Mouse (Mus musculus) ES-E14 (cell line): ENCODE measurements at regions not wholly inside any gene's neighbourhood (a gene's known extent, or its start where the extent isn't known, plus 50 kb on each side); places are given as distances from the start of the nearest gene placed in this dataset.

ENCODE experiments used
- DNase-seq: peaks from one replicate; pipeline ENCODE4 v3.0.0-alpha.2; 2013; ENCODE audit warnings: low read depth, low spot score
- H3K27ac ChIP-seq: 2 replicates; pipeline ENCODE4 v1.5.1; 2012; ENCODE audit warnings: low read depth, mild to moderate bottlenecking, low read length, moderate library complexity, mixed read lengths; ENCODE audit not compliant: poor library complexity, insufficient read depth, severe bottlenecking
- H3K36me3 ChIP-seq: 2 replicates; pipeline ENCODE4 v1.6.1; 2012; ENCODE audit warnings: mild to moderate bottlenecking, low read length, moderate library complexity, mixed read lengths; ENCODE audit not compliant: control insufficient read depth, poor library complexity, insufficient read depth, severe bottlenecking
- H3K4me1 ChIP-seq, 2 experiments: fragments of 150-350 bp in 1 of 2; sonication (generic) in 1 of 2; 2 replicates each; pipeline ENCODE4 v1.6.1; 2012; ENCODE audit warnings: low read length in 2 of 2, mild to moderate bottlenecking in 1 of 2, mixed read lengths in 1 of 2; ENCODE audit not compliant: control insufficient read depth in 2 of 2, insufficient read depth in 2 of 2, poor library complexity in 1 of 2
- H3K4me3 ChIP-seq, 2 experiments: fragments of 150-350 bp in 1 of 2; sonication (generic) in 1 of 2; 2 replicates each; pipeline ENCODE4 v1.5.1; 2012; ENCODE audit warnings: low read length in 2 of 2, low read depth in 1 of 2, mild to moderate bottlenecking in 1 of 2, mixed read lengths in 1 of 2; ENCODE audit not compliant: insufficient read depth in 1 of 2, poor library complexity in 1 of 2, severe bottlenecking in 1 of 2
- H3K9ac ChIP-seq: 2 replicates; pipeline ENCODE4 v1.6.1; 2012; ENCODE audit warnings: low read depth, mild to moderate bottlenecking, low read length, mixed read lengths; ENCODE audit not compliant: poor library complexity, insufficient read depth, severe bottlenecking
- H3K9me3 ChIP-seq: fragments of 150-350 bp; sonication (generic); 2 replicates; pipeline ENCODE4 v1.6.1; 2012; ENCODE audit warnings: low read depth, mild to moderate bottlenecking, low read length; ENCODE audit not compliant: control insufficient read depth, insufficient read depth
- CHD2 ChIP-seq: IDR thresholded peaks from 2 replicates; pipeline ENCODE4 v1.6.1; 2014; ENCODE audit warnings: mild to moderate bottlenecking, low read depth, low read length, inconsistent platforms
- HCFC1 ChIP-seq: IDR thresholded peaks from 2 replicates; pipeline ENCODE4 v1.6.1; 2012; ENCODE audit warnings: low read length, inconsistent platforms, borderline replicate concordance; ENCODE audit not compliant: insufficient read depth
- MAFK ChIP-seq: IDR thresholded peaks from 2 replicates; pipeline ENCODE4 v1.6.1; 2014; ENCODE audit warnings: mild to moderate bottlenecking, low read depth, low read length, inconsistent platforms; ENCODE audit not compliant: insufficient read depth
- ZC3H11A ChIP-seq: IDR thresholded peaks from 2 replicates; pipeline ENCODE4 v1.6.1; 2012; ENCODE audit warnings: low read depth, mild to moderate bottlenecking, inconsistent platforms, low read length, borderline replicate concordance
- ZNF384 ChIP-seq: IDR thresholded peaks from 2 replicates; pipeline ENCODE4 v1.6.1; 2012; ENCODE audit warnings: low read depth, low read length, inconsistent platforms
- in situ Hi-C, 2 experiments: fragments of 600-800 bp; cut with MboI; formaldehyde crosslinking; loops; one replicate each; pipeline ENCODE4 v1.15.1; 2025; ENCODE audit warnings: low sequenced_read_pairs in 2 of 2, inconsistent platforms in 1 of 2; ENCODE audit not compliant: unreplicated experiment in 2 of 2

- H3K27ac ChIP-seq = no peak overlapping the region
- no peaks in the 10 kb centered on the region for H3K9me3 ChIP-seq
- no peak for DNase-seq
- no peak for TF ChIP-seq ZC3H11A
- TF ChIP-seq HCFC1 = no peak
- TF ChIP-seq ZNF384 = no peak
- no peak for TF ChIP-seq CHD2
- no peak for TF ChIP-seq MAFK
- H3K4me1 ChIP-seq = no peaks in the 10 kb centered on the region
- H3K9ac ChIP-seq = no peak overlapping the region
- in situ Hi-C loops = no loop called here
- no peaks in the 10 kb centered on the region for H3K36me3 ChIP-seq
- H3K4me3 ChIP-seq = no peak overlapping the region
Measured at GRCm38 (mm10) chr8:26834604-26835003, 142.5 kb upstream of the Zfp703 start.

- in situ Hi-C loops = no loop called here
- Histone ChIP-seq H3K9ac (no peak overlapping the region), H3K4me3 (no peak overlapping the region), H3K36me3 (no peaks in the 10 kb centered on the region), H3K4me1 (no peaks in the 10 kb centered on the region), H3K9me3 (no peaks in the 10 kb centered on the region), H3K27ac (no peak overlapping the region)
- no peak for DNase-seq
- no peak for TF ChIP-seq MAFK
- no peak for TF ChIP-seq CHD2
- no peak for TF ChIP-seq HCFC1
- no peak for TF ChIP-seq ZNF384
- TF ChIP-seq ZC3H11A = no peak
Measured at GRCm38 (mm10) chr8:26835076-26835475, 142.0 kb upstream of the Zfp703 start.

- Histone ChIP-seq H3K36me3 (no peaks in the 10 kb centered on the region), H3K27ac (no peak overlapping the region), H3K9me3 (no peaks in the 10 kb centered on the region), H3K4me1 (no peaks in the 10 kb centered on the region), H3K9ac (no peak overlapping the region), H3K4me3 (no peak overlapping the region)
- in situ Hi-C loops = no loop called here
- no peak for DNase-seq
- no peak for TF ChIP-seq HCFC1
- no peak for TF ChIP-seq CHD2
- TF ChIP-seq ZC3H11A = no peak
- no peak for TF ChIP-seq ZNF384
- no peak for TF ChIP-seq MAFK
Measured at GRCm38 (mm10) chr8:26835616-26836015, 141.5 kb upstream of the Zfp703 start.

- H3K4me3 ChIP-seq = no peak overlapping the region
- no peaks in the 10 kb centered on the region for H3K9me3 ChIP-seq
- in situ Hi-C loops = no loop called here
- no peak overlapping the region for H3K9ac ChIP-seq
- no peaks in the 10 kb centered on the region for H3K36me3 ChIP-seq
- H3K27ac ChIP-seq = no peak overlapping the region
- TF ChIP-seq ZNF384 = no peak
- TF ChIP-seq ZC3H11A = no peak
- no peaks in the 10 kb centered on the region for H3K4me1 ChIP-seq
- no peak for DNase-seq
Measured at GRCm38 (mm10) chr8:26836552-26836951, 140.6 kb upstream of the Zfp703 start.

- H3K4me3 ChIP-seq = no peak overlapping the region
- H3K4me1 ChIP-seq = peaks cover 9 to 14% of the 10 kb centered on the region in 2 experiments; a peak in 3 of 4 replicates
- no peak for DNase-seq
- in situ Hi-C loops = no loop called here
- H3K9me3 ChIP-seq = no peaks in the 10 kb centered on the region
- no peak overlapping the region for H3K27ac ChIP-seq
- H3K9ac ChIP-seq = no peak overlapping the region
- H3K36me3 ChIP-seq = no peaks in the 10 kb centered on the region
- TF ChIP-seq CHD2 (no peak), MAFK (no peak), ZNF384 (no peak), HCFC1 (no peak), ZC3H11A (no peak)
Measured at GRCm38 (mm10) chr8:26840286-26840685, 136.8 kb upstream of the Zfp703 start.
